Mouse (Mus musculus) frontal cortex, postnatal 10 days (tissue): ENCODE measurements around the gene Clcf1.

Source experiments
- DNase-seq, 2 experiments: peaks; one replicate each; pipeline ENCODE4 v3.0.0; 2022; ENCODE audit warnings: low spot score in 2 of 2, mixed read lengths in 1 of 2

Clcf1 gene

GRCm38 (mm10) chr19:4214071-4214770, at the start of gene Clcf1, which contains the start of gene AC109138.7:
Clcf1 (plus strand) TSS chr19:4214238.
AC109138.7 (plus strand) TSS chr19:4214357.
- DNase-seq: no peak

- no peak for DNase-seq
These were observed 49.3 kb upstream of the Clcf1 start for GRCm38 (mm10) chr19:4164721-4165120.

GRCm38 (mm10) chr19:4166678-4167476, 47.2 kb upstream of the Clcf1 start:
- DNase-seq: no peak

DNA sequence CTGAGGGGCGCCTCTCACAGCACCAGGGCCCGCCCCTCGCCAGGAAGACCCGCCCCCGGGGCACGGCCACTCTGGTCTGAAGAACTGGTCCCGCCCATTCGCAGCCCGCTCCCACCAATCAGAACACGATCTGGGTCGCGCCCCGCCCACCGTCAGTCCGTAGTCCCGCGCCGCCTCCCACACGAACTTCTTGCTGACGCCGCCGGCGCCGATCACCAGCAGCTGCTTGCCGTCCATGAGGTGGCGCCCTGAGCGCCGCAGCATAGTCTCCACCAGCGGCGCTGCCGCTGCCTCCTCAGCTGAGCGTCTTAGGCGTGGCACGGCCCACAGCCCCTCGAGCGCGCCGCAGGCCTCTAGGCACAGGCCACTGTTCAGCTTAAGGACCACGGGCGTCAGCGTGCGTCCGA, 44.7 kb upstream of the Clcf1 start:
- DNase-seq: peak; percentile 99 to 100

- DNase-seq: no peak
These were observed 44.2 kb upstream of the Clcf1 start for GRCm38 (mm10) chr19:4169810-4170209.

- no peak for DNase-seq
These were observed 43.2 kb upstream of the Clcf1 start for GRCm38 (mm10) chr19:4170723-4171392.

DNA sequence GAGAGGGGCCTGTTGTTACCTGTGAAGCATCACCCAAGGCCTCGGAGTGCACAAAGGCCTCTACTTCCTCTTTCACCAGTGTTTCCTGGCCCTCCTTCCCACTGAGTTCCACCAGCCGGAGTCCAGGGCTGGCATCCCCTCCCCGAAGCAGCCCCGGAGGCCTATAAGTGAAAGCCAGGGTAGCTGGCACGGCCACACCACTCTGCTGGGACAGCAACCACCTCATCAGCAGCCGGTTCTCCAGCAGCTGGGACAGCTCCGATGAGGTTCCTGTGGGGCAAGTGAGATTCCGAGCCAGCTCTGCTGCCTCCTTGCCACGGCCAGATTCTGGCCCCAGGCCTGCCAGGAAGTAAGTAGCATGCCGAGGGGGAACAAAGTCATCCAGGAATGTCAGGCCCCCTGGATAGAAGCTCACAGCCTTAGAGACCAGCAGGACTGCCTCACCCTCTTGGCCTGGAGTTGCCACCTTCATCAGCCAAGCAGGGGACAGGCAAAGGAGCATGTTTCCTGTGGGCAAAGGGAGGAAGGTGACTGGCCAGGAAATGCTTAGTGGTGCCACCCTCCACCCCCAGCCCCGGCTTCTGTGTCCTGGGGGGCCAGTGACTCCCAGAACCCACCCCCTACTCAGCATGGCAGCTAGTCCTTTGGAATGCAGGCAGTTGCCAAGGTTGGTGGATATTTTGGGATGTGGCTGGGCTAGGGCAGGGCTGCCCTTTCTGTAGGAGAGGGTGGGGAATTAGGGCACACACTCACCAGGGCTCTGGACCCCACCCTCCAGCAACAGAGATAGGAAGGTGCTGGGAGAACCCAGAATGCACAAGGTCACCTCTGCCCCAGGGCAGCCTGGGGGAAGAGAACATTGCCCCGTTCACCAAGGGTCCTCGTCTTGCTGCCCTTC, 42.4 kb upstream of the Clcf1 start:
- DNase-seq: no peak

GRCm38 (mm10) chr19:4172925-4173324, 41.1 kb upstream of the Clcf1 start:
- DNase-seq: no peak

DNA sequence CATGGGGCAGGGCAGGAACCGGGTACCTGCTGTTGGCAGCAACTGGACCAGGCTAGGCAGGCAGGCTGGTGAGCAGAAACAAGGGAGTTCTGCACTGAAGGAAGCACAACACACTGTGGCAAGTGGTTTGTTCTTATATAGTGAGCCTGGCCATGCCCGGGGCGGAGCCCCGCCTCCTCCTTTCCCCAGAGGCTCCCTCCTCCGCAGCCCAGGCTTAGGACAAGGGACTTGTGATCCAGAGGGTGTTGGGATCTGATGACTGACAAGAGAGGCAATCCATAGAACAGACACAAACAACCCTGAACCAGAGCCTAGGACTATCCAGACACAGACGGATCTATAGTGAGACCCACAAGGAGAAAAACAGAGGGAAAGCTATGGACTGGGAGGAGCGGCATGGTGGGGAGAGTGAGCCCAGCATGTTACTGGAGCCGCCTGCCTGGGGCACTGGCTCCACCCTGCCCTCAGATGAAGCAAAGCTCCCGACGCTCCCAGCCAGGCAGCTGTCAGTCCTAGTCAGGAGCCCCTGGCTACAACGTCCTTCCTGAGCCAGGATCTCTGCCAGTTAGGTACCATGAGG, 38.6 kb upstream of the Clcf1 start, which contains the start of gene Carns1:
Gene Carns1, minus strand, starts transcription at position 112 of the 580 bp plus-strand sequence.
- peak in 1 of 2 experiments; percentile 20 for DNase-seq

DNA sequence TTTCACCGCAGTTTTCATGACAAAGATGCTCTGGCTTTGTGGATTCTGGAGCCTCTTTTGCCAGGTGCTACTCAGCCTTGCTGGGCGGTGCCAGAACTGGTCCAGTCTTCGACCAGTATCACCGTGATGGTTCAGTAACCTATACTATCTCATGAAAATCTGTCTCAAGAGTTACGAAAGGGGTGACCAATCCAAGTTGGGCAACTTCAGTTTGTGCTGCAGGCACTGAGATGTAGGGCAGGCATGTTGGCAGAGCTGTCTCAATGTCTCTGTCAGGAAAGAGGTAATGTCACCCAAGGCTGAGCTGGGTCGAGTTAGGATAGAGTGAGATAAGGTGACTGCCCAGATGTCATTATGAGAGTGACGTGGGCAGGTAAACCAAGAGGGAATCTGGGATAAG, 33.6 kb upstream of the Clcf1 start:
- DNase-seq: no peak

DNA sequence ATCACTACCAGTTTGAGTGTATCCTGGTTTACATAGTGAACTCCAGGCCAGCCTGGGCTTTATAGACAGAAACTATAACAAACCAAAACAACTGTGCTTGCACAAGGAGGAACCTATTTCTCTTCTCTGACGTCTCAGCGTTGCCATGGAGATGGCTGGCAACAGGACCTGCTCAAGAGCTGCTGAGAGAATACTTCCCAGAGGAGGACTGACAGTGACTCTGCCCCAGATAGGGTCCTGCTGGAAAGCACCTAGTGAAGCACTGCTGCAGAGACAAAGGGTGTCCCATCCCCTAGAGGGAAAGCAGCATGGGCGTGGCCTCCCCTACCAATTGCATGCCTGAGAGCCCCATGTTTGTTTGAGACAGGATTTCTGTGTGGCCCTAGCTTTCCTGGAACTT, 32.1 kb upstream of the Clcf1 start:
- DNase-seq: peak; percentile 72 to 73

- no peak for DNase-seq
These were observed 30.3 kb upstream of the Clcf1 start for GRCm38 (mm10) chr19:4183689-4184088.

GRCm38 (mm10) chr19:4184976-4185975, 28.8 kb upstream of the Clcf1 start:
- DNase-seq: peak in 1 of 2 experiments; percentile 18

DNA sequence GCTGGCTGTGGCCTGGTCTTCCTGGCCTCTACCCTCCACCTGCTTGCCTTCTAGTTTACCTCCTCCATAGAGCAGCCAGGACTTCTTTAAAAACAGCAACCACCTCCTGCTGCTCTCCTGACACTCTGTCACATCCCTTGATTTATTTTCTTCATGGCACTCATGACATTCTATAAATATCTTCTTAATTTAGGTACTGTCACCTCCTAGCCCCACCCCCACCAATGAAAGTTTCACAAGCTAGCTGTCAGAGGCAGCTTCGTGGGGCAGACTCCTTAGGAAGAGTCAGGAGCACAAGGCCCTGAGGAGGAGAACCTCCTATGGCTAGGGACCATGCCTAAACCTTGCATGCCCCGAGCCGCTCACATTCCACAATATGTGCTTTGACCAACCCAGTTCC, 26.7 kb upstream of the Clcf1 start:
- no peak for DNase-seq

DNA sequence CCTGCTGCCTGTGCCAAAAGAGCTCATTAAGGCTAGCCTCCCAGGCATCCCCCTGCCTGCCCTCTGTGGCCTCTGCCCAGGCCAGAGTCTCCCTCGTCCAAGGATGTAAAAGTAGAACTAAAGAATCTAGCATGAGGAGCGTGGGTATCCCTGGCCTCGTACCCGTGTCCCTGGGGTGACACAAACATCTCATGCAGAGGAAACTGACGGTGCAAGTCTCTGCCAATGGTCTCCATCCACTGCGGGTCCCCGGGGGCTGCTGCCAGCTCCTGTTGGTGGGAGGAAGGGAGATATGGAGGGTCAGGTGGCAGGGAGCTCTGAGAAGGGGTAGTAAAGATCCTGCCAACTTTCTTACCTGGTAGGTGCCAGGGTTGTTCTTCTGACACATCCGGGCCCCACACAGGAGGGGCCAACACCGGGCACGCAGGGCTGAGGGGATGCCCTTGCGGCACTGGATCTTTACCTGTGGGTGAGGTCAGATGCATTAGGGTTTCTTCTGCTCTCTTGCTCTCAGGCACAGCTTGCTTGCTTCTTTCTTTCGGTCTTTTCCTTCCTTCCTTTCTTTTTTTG, 24.9 kb upstream of the Clcf1 start:
- no peak for DNase-seq

- DNase-seq: no peak
These were observed 23.2 kb upstream of the Clcf1 start, which contains the start of gene Tbc1d10c for GRCm38 (mm10) chr19:4190831-4191334. Tbc1d10c (minus strand) TSS chr19:4191284.

DNA sequence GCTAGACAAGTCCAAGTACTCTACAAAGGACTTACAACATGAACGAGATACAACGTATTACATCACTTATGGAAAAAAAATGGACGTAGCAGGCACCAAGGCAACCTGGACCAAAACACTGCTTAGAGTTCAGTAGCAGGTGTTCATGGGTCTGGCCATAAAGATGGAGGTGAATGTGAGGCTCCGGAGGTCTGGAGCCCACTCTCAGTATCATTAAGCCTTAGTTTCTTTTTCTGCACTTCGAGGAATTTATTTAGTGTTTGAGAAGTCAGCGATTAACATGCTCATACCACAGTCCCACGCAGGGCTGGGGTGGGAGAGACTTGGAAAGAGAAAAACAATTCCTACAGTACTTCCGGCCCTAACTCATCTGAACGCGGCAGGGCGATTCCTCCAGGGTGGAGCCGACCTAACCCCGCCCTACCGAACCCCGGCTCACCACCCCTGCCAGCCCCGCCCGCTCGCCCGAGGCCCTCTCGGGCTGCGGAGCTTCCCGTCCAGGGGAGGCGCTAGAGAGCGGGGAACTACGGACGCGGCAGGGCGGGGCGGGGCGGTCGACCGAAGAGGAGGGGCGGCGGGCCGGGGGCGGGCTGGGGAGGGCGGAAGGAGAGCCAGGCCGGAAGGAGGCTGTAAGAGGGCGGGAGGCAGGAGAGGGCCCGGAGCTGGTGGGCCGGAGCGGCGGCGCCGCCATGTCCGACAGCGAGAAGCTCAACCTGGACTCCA, 22.3 kb upstream of the Clcf1 start, which contains the start of gene Ppp1ca:
Gene Ppp1ca, plus strand, starts transcription at position 538 of the 723 bp plus-strand sequence.
- DNase-seq: peak; percentile 77 to 91
